Mouse (Mus musculus): ENCODE results near the gene Rps27l. TPM values are rescaled to one million over a fixed set of nuclear protein-coding genes. Genes with fewer than 3 reads are reported as not detected.
"Not testable (repeated sequence)": the region's sequence is repeated elsewhere in the genome, so short reads cannot be mapped to it uniquely, and the experiment has no call there.

Rps27l gene
- polyA plus RNA-seq, 1 experiment, result 1,028 TPM

DNA sequence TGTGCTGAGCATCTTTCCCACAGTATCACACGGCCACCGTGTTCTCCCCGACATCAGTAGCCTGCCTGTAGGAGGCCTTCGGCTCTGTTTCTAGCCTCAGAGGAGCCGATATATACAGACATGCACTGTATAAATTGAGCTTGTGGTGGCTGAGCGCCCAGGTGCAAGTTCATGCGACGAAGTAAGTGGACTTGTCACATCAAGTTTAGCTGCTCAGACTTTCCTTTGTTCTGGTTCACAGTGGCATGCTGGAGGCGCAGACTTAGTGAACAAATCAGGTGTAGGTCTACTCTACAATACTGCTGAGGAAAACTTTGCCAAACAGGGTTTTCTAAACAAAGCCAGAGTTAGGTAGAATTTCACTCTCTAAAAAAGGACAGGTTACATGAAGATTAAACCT, 39.9 kb upstream of the Rps27l start:
- Histone ChIP-seq H3K79me3 (ENCODE audit: low read depth) (peaks cover 1% of the 10 kb centered on the region), H3K36me3 (ENCODE audit: control insufficient read depth, insufficient read depth) (no peaks in the 10 kb centered on the region), H3ac (ENCODE audit: control insufficient read depth, insufficient read length, low read depth) (no peak overlapping the region), H3K79me2 (ENCODE audit: control insufficient read depth, insufficient read depth) (peaks cover 22% of the 10 kb centered on the region), H3K4me3 (ENCODE audit: insufficient read depth, poor library complexity, severe bottlenecking) (no peak overlapping the region), H3K27me3 (ENCODE audit: control insufficient read depth, insufficient read depth, insufficient read length) (no peaks in the 10 kb centered on the region)
- TF ChIP-seq MYOG (IDR thresholded peaks at IDR 0.05; ENCODE audit: control insufficient read depth, extremely low read depth, insufficient read length) (no peak), CTCF (IDR thresholded peaks at IDR 0.05; ENCODE audit: control insufficient read depth, insufficient read depth, insufficient read length) (no peak), CEBPB (IDR thresholded peaks at IDR 0.05; ENCODE audit: low read depth) (no peak), USF1 (IDR thresholded peaks at IDR 0.05; ENCODE audit: low read depth) (no peak), FOSL1 (IDR thresholded peaks at IDR 0.05; ENCODE audit: insufficient read depth, low read length, poor library complexity, severe bottlenecking) (no peak), MAX (IDR thresholded peaks at IDR 0.05) (no peak), MYOD1 (IDR thresholded peaks at IDR 0.05; ENCODE audit: control insufficient read depth, insufficient read length, low read depth) (no peak)

DNA sequence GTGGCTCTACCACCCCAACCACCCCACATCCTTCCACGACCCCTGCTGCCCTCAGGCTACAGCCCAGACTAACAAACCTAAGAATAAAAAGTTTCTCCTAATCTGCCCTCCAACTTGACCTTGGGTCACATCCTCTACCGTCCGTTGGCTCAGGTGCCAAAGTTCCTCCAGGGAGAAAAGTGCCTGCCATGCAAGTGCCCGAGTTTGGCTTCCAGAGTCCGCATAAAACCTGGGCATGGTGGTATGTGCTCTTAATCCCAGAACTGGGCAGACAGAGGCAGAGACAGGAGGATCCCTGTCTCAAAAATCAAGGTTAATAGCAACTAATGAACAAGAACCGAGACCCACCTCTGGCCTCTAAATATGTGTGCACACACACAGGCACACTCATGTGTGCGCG, 38.8 kb upstream of the Rps27l start:
- peaks cover 1% of the 10 kb centered on the region for H3K79me3 ChIP-seq (ENCODE audit: low read depth)
- TF ChIP-seq FOSL1 (IDR thresholded peaks at IDR 0.05; ENCODE audit: insufficient read depth, low read length, poor library complexity, severe bottlenecking) (no peak), CEBPB (IDR thresholded peaks at IDR 0.05; ENCODE audit: low read depth) (no peak), CTCF (IDR thresholded peaks at IDR 0.05; ENCODE audit: control insufficient read depth, insufficient read depth, insufficient read length) (no peak), MAX (IDR thresholded peaks at IDR 0.05) (no peak), MYOD1 (IDR thresholded peaks at IDR 0.05; ENCODE audit: control insufficient read depth, insufficient read length, low read depth) (no peak), USF1 (IDR thresholded peaks at IDR 0.05; ENCODE audit: low read depth) (no peak), MYOG (IDR thresholded peaks at IDR 0.05; ENCODE audit: control insufficient read depth, extremely low read depth, insufficient read length) (no peak)
- no peaks in the 10 kb centered on the region for H3K36me3 ChIP-seq (ENCODE audit: control insufficient read depth, insufficient read depth)
- no peak overlapping the region for H3ac ChIP-seq (ENCODE audit: control insufficient read depth, insufficient read length, low read depth)
- H3K79me2 ChIP-seq (ENCODE audit: control insufficient read depth, insufficient read depth), result peaks cover 34% of the 10 kb centered on the region
- no peak overlapping the region for H3K4me3 ChIP-seq (ENCODE audit: insufficient read depth, poor library complexity, severe bottlenecking)
- no peaks in the 10 kb centered on the region for H3K27me3 ChIP-seq (ENCODE audit: control insufficient read depth, insufficient read depth, insufficient read length)

DNA sequence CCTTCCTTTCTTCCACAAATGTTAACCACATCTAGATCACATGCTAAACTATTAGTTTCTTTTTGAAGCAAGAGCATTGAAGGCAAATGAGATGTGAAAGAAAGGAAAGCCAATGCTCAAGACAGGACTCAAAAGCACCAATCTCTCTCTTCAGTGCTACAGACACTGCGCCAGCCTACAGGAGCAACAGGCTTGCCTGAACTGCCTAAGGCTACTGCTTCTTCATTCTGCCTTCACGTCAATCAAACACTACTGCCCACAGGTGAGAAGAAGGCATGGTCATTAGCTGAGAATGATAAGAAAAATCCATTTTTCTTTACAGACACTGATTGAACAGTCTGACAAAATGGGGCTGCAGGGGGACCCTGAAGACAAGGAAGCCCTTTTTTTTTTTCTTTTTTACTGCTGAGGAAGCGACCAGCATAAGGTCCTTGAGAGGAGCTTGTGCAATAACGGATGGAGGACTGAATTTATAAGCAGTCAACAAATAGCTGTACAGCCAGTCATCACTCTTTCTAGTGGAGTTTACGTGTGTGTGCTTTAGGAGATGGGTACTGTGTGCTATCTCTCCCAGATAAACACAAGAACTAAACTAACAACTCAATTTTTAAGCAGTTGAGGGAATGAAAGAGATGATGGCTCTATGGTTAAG, 38.0 kb upstream of the Rps27l start:
- TF ChIP-seq CTCF (IDR thresholded peaks at IDR 0.05; ENCODE audit: control insufficient read depth, insufficient read depth, insufficient read length) (no peak), MYOG (IDR thresholded peaks at IDR 0.05; ENCODE audit: control insufficient read depth, extremely low read depth, insufficient read length) (no peak)
- no peaks in the 10 kb centered on the region for H3K27me3 ChIP-seq (ENCODE audit: control insufficient read depth, insufficient read depth, insufficient read length)
- H3K36me3 ChIP-seq (ENCODE audit: control insufficient read depth, insufficient read depth), result no peaks in the 10 kb centered on the region
- no peak overlapping the region for H3K4me3 ChIP-seq (ENCODE audit: insufficient read depth, poor library complexity, severe bottlenecking)
- H3K79me3 ChIP-seq (ENCODE audit: low read depth), result peaks cover 2% of the 10 kb centered on the region
- H3ac ChIP-seq (ENCODE audit: control insufficient read depth, insufficient read length, low read depth), result no peak overlapping the region
- H3K79me2 ChIP-seq (ENCODE audit: control insufficient read depth, insufficient read depth), result peaks cover 37% of the 10 kb centered on the region

- Histone ChIP-seq H3K36me3 (ENCODE audit: control insufficient read depth, insufficient read depth) (no peaks in the 10 kb centered on the region), H3K4me3 (ENCODE audit: insufficient read depth, poor library complexity, severe bottlenecking) (no peak overlapping the region), H3K79me2 (ENCODE audit: control insufficient read depth, insufficient read depth) (peaks cover 48% of the 10 kb centered on the region), H3ac (ENCODE audit: control insufficient read depth, insufficient read length, low read depth) (no peak overlapping the region), H3K27me3 (ENCODE audit: control insufficient read depth, insufficient read depth, insufficient read length) (no peaks in the 10 kb centered on the region), H3K79me3 (ENCODE audit: low read depth) (peaks cover 5% of the 10 kb centered on the region)
- no peak for TF ChIP-seq MAX (IDR thresholded peaks at IDR 0.05)
- no peak for TF ChIP-seq MYOD1 (IDR thresholded peaks at IDR 0.05; ENCODE audit: control insufficient read depth, insufficient read length, low read depth)
- no peak for TF ChIP-seq FOSL1 (IDR thresholded peaks at IDR 0.05; ENCODE audit: insufficient read depth, low read length, poor library complexity, severe bottlenecking)
- TF ChIP-seq MYOG (IDR thresholded peaks at IDR 0.05; ENCODE audit: control insufficient read depth, extremely low read depth, insufficient read length), result no peak
- TF ChIP-seq CTCF (IDR thresholded peaks at IDR 0.05; ENCODE audit: control insufficient read depth, insufficient read depth, insufficient read length), result no peak
- TF ChIP-seq CEBPB (IDR thresholded peaks at IDR 0.05; ENCODE audit: low read depth), result no peak
- no peak for TF ChIP-seq USF1 (IDR thresholded peaks at IDR 0.05; ENCODE audit: low read depth)
Measured at GRCm38 (mm10) chr9:66909922-66910321, 36.0 kb upstream of the Rps27l start.

DNA sequence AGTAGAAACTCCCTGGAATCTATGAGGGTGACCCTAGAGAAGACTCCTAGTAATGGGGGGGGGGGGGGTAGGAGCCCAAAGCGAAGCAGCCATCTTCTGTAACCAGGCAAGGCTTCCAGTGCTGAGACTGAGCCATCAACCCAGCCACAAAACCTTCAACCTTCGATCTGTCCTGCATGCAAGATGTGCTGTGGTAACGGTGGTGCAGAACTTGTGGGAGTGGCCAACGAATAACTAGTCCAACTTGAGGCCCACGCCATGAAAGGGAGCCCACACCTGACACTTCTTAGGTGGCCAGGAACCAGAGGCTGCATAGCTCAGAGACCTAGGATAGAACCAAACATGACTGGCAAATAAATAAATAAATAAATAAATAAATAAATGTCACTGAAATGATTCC, 35.2 kb upstream of the Rps27l start:
- H3K4me3 ChIP-seq (ENCODE audit: insufficient read depth, poor library complexity, severe bottlenecking), result no peak overlapping the region
- H3K79me2 ChIP-seq (ENCODE audit: control insufficient read depth, insufficient read depth), result peaks cover 56% of the 10 kb centered on the region
- H3ac ChIP-seq (ENCODE audit: control insufficient read depth, insufficient read length, low read depth), result no peak overlapping the region
- TF ChIP-seq MYOD1 (IDR thresholded peaks at IDR 0.05; ENCODE audit: control insufficient read depth, insufficient read length, low read depth) (no peak), USF1 (IDR thresholded peaks at IDR 0.05; ENCODE audit: low read depth) (no peak), CEBPB (IDR thresholded peaks at IDR 0.05; ENCODE audit: low read depth) (no peak), MYOG (IDR thresholded peaks at IDR 0.05; ENCODE audit: control insufficient read depth, extremely low read depth, insufficient read length) (no peak), FOSL1 (IDR thresholded peaks at IDR 0.05; ENCODE audit: insufficient read depth, low read length, poor library complexity, severe bottlenecking) (no peak), CTCF (IDR thresholded peaks at IDR 0.05; ENCODE audit: control insufficient read depth, insufficient read depth, insufficient read length) (no peak), MAX (IDR thresholded peaks at IDR 0.05) (no peak)
- H3K79me3 ChIP-seq (ENCODE audit: low read depth), result peaks cover 6% of the 10 kb centered on the region
- no peaks in the 10 kb centered on the region for H3K27me3 ChIP-seq (ENCODE audit: control insufficient read depth, insufficient read depth, insufficient read length)
- H3K36me3 ChIP-seq (ENCODE audit: control insufficient read depth, insufficient read depth), result no peaks in the 10 kb centered on the region

GRCm38 (mm10) chr9:66912304-66912703, 33.6 kb upstream of the Rps27l start:
- Histone ChIP-seq H3K79me2 (ENCODE audit: control insufficient read depth, insufficient read depth) (peaks cover 61% of the 10 kb centered on the region), H3ac (ENCODE audit: control insufficient read depth, insufficient read length, low read depth) (no peak overlapping the region), H3K79me3 (ENCODE audit: low read depth) (peaks cover 8% of the 10 kb centered on the region), H3K36me3 (ENCODE audit: control insufficient read depth, insufficient read depth) (no peaks in the 10 kb centered on the region), H3K4me3 (ENCODE audit: insufficient read depth, poor library complexity, severe bottlenecking) (no peak overlapping the region), H3K27me3 (ENCODE audit: control insufficient read depth, insufficient read depth, insufficient read length) (no peaks in the 10 kb centered on the region)
- TF ChIP-seq MAX (IDR thresholded peaks at IDR 0.05) (no peak), MYOG (IDR thresholded peaks at IDR 0.05; ENCODE audit: control insufficient read depth, extremely low read depth, insufficient read length) (no peak), MYOD1 (IDR thresholded peaks at IDR 0.05; ENCODE audit: control insufficient read depth, insufficient read length, low read depth) (no peak), USF1 (IDR thresholded peaks at IDR 0.05; ENCODE audit: low read depth) (no peak), FOSL1 (IDR thresholded peaks at IDR 0.05; ENCODE audit: insufficient read depth, low read length, poor library complexity, severe bottlenecking) (no peak), CTCF (IDR thresholded peaks at IDR 0.05; ENCODE audit: control insufficient read depth, insufficient read depth, insufficient read length) (no peak), CEBPB (IDR thresholded peaks at IDR 0.05; ENCODE audit: low read depth) (no peak)

DNA sequence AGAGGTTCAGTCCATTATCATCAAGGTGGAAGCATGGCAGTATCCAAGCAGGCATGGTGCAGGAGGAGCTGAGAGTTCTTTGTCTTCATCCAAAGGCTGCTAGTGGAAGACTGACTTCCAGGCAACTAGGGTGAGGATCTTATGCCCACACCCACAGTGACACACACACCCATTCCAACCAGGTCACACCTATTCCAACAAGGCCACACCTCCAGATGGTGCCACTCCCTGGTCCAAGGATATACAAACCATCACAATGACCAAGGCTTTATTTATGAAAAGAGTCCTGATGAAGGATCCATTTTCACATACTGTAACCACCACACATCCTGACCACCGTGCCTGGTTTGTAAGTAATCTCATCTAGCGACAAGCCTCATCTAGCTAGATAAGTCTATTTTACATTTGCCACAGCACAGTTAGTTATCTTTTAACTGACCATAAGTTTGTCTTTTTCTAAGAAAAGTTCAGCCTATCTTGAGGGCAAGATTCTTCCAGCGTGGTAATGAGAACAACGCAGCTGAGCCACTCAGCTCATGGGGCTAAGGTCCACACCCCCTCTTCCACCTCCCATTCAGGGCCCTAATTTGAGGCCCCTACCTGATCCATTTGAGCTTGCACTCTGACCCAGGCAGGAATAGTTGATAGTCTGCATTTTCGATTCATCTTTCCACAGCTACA, 32.5 kb upstream of the Rps27l start:
- H3K4me3 ChIP-seq (ENCODE audit: insufficient read depth, poor library complexity, severe bottlenecking); H3ac ChIP-seq (ENCODE audit: control insufficient read depth, insufficient read length, low read depth); H3K36me3 ChIP-seq (ENCODE audit: control insufficient read depth, insufficient read depth); H3K27me3 ChIP-seq (ENCODE audit: control insufficient read depth, insufficient read depth, insufficient read length): not testable (repeated sequence)
- H3K79me3 ChIP-seq (ENCODE audit: low read depth), result peaks cover 13% of the 10 kb centered on the region
- peaks cover 71% of the 10 kb centered on the region for H3K79me2 ChIP-seq (ENCODE audit: control insufficient read depth, insufficient read depth)
